Mouse (Mus musculus) heart, embryonic 13.5 days (tissue): ENCODE data around the gene Pard6a. TPM values are rescaled to one million over a fixed set of nuclear protein-coding genes. Genes with fewer than 3 reads are reported as not detected.

Experiments
- ATAC-seq: fragments of 200-750 bp; cut with Nextera tagmentation; 2 replicates; pipeline ENCODE4 v1.8.0; 2017; ENCODE audit warnings: moderate TSS enrichment; ENCODE audit not compliant: insufficient number of reproducible peaks, low FRiP score, low TSS enrichment; ENCODE audit errors: extremely low read depth
- H3K27ac ChIP-seq: fragments of 300-500 bp; sonication (generic); replicated peaks from 2 replicates; pipeline ENCODE4 v1.5.1; 2015; ENCODE audit warnings: moderate library complexity, mild to moderate bottlenecking, inconsistent platforms
- H3K27me3 ChIP-seq: fragments of 300-500 bp; sonication (generic); replicated peaks from 2 replicates; pipeline ENCODE4 v1.6.1; 2015; ENCODE audit warnings: mild to moderate bottlenecking, inconsistent platforms
- H3K36me3 ChIP-seq: fragments of 300-500 bp; sonication (generic); 2 replicates; pipeline ENCODE4 v1.6.1; 2015; ENCODE audit warnings: mild to moderate bottlenecking, inconsistent platforms
- H3K4me1 ChIP-seq: fragments of 300-500 bp; sonication (generic); 2 replicates; pipeline ENCODE4 v1.6.1; 2015; ENCODE audit warnings: inconsistent platforms
- H3K4me2 ChIP-seq: fragments of 300-500 bp; sonication (generic); 2 replicates; pipeline ENCODE4 v1.6.1; 2015; ENCODE audit warnings: inconsistent platforms, mild to moderate bottlenecking, moderate library complexity
- H3K4me3 ChIP-seq: fragments of 300-500 bp; sonication (generic); 2 replicates; pipeline ENCODE4 v1.5.1; 2015; ENCODE audit warnings: moderate library complexity, mild to moderate bottlenecking, inconsistent platforms
- H3K9ac ChIP-seq: fragments of 300-500 bp; sonication (generic); 2 replicates; pipeline ENCODE4 v1.6.1; 2015; ENCODE audit warnings: inconsistent platforms, mild to moderate bottlenecking, moderate library complexity
- H3K9me3 ChIP-seq: fragments of 300-500 bp; sonication (generic); 2 replicates; pipeline ENCODE4 v1.6.1; 2016; ENCODE audit warnings: inconsistent platforms
- WGBS: fragments of 180-500 bp; shearing (Covaris S2); methylation state at CpG from one replicate; pipeline ENCODE4 v1.1.7; 2015; ENCODE audit warnings: mixed read lengths; 5-methylcytosine and 5-hydroxymethylcytosine counted together
- polyA plus RNA-seq: library from polyadenylated mRNA; unstranded; fragments of >200 nt; fragmentation: Nextera tagmentation; extraction: Ambion mirVana; gene quantifications from 2 replicates; pipeline ENCODE4 v1.2.1, GENCODE M21; 2015

Pard6a gene
- polyA plus RNA-seq, 1 experiment from 2014 or later: 11.6 TPM

- Histone ChIP-seq H3K9me3 (no peaks in the 10 kb centered on the region), H3K4me1 (no peaks in the 10 kb centered on the region), H3K9ac (no peak overlapping the region), H3K4me2 (no peak overlapping the region), H3K4me3 (no peak overlapping the region), H3K36me3 (peaks cover 11% of the 10 kb centered on the region), H3K27me3 (no peaks in the 10 kb centered on the region), H3K27ac (no peak overlapping the region)
- WGBS: 85% methylated on average over 15 of the region's 15 CpGs
- ATAC-seq: no peak
Measured at GRCm38 (mm10) chr8:105716302-105716945, 15.5 kb downstream of the Pard6a start.

GRCm38 (mm10) chr8:105719637-105720036 is 18.7 kb downstream of the Pard6a start:
- Histone ChIP-seq H3K4me1 (no peaks in the 10 kb centered on the region), H3K9ac (no peak overlapping the region), H3K9me3 (no peaks in the 10 kb centered on the region), H3K36me3 (peaks cover 22% of the 10 kb centered on the region), H3K4me2 (no peak overlapping the region), H3K4me3 (no peak overlapping the region), H3K27ac (no peak overlapping the region), H3K27me3 (no peaks in the 10 kb centered on the region)
- 78% methylated on average over 4 of the region's 4 CpGs for WGBS
- no peak for ATAC-seq

DNA sequence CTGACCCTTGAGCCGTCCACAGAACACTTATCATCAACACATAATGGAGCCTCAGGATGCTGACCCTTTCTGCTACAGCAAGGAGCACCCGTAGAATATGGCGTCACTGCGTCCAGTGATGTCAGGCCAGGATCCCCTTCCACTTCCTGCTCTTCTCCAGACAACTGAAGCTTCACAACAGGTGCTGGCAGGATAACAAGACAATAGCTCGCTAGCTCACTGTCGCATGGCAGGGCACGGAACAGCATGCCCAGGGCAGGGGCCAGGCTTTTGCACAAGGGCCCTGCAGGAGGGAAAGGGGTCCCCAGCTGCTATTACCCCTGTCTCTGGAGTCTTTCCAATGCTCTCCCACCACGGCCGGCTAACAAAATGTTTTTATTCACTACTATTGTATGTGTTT is 21.9 kb downstream of the Pard6a start:
- no peak overlapping the region for H3K9ac ChIP-seq
- H3K27me3 ChIP-seq: no peaks in the 10 kb centered on the region
- H3K4me1 ChIP-seq: peaks cover 3% of the 10 kb centered on the region; the same call in 1 of the 2 replicates
- 85% methylated on average over 9 of the region's 9 CpGs for WGBS
- no peak overlapping the region for H3K4me2 ChIP-seq
- H3K9me3 ChIP-seq: no peaks in the 10 kb centered on the region
- no peak overlapping the region for H3K4me3 ChIP-seq
- H3K27ac ChIP-seq: no peak overlapping the region
- no peak for ATAC-seq
- peaks cover 27% of the 10 kb centered on the region for H3K36me3 ChIP-seq

DNA sequence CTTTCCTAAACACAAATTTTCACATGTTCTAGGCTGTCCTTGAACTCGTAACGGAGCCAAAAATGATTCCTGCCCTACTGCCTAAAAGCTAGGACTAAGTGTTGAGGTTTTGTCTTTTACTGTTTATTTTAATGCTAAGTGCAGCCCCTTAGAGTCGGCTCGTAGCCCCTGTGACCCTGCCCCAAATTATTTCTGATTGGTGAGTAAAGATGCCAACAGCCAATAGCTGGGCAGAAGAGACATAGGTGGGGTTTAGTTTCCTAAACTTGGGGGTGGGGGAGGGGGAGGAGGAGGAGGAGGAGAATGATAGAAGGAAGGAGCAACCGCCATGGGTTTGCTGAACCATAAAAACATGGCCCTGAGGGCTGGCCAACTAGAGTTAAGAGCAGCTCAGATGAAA is 24.8 kb downstream of the Pard6a start:
- Histone ChIP-seq H3K9ac (no peak overlapping the region), H3K27me3 (no peaks in the 10 kb centered on the region), H3K4me1 (peaks cover 3% of the 10 kb centered on the region; the same call in 1 of the 2 replicates), H3K9me3 (no peaks in the 10 kb centered on the region), H3K36me3 (peaks cover 29% of the 10 kb centered on the region), H3K4me3 (no peak overlapping the region), H3K27ac (no peak overlapping the region), H3K4me2 (no peak overlapping the region)
- 70% methylated on average over 5 of the region's 5 CpGs for WGBS
- ATAC-seq: no peak

DNA sequence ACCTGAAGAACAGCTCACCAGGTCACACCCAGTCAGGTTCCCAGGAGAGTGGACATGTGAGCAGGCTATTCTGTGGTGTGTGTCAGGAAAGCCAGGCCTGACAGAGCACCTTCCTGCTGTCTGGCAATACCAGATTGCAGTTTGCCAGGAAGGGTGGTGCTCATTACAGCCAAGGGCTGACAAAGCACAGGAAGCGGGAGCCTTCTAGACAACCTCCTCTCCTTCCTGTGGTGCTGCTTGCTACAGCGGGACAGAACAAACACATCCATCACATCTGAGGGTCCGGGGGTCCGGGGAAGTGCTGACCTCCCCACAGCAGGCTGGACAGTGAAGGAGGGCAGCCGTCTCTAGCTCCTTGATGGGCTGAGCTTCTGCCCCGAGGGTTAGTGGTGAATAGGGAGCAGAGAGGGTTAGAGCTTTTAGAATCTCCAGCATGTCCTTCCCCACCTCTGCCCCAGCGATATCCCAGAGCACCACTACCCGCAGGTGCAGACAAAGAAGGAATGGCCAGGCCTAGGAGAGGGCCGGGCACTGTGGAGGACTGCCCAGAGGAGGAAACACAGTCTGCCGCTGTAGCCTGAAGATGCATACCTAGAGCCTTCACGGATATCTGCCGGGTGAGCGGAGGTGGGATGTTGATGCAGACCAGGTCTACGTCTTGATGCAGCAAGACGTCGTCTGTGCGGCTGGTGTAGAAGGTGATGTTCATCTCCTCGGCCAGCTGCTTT is 26.6 kb downstream of the Pard6a start:
- H3K27me3 ChIP-seq: no peaks in the 10 kb centered on the region
- H3K9ac ChIP-seq: no peak overlapping the region; the same call in 1 of the 2 replicates
- ATAC-seq: peak; percentile 54; the same call in 1 of the 2 replicates
- H3K4me1 ChIP-seq: peaks cover 3% of the 10 kb centered on the region; the same call in 1 of the 2 replicates
- peak overlapping the region; percentile 18; the same call in 1 of the 2 replicates for H3K4me2 ChIP-seq
- H3K4me3 ChIP-seq: no peak overlapping the region
- 69% methylated on average over 18 of the region's 18 CpGs for WGBS
- H3K36me3 ChIP-seq: peaks cover 29% of the 10 kb centered on the region
- H3K9me3 ChIP-seq: no peaks in the 10 kb centered on the region
- peak overlapping the region; percentile 77 for H3K27ac ChIP-seq

DNA sequence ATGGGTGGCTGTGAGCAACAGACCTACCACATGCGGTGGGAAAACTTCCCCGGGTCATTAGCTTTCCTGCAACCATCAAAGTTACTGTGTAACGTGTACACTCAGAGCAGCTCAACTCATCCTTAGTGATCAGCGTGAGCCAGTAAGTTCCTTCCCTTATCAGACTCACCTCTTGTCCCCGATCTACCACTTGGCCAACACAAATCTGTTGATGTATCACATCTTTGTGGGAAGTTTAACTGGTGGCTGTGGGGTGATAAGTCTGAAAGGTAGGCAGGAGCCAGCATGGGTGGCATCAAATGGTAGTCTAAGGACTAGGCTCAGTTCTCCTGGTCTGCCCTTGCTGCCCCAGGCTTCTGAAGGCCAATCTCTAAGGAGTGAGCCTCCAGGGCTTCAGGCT is 31.2 kb downstream of the Pard6a start:
- Histone ChIP-seq H3K4me2 (no peak overlapping the region), H3K9me3 (no peaks in the 10 kb centered on the region), H3K36me3 (peaks cover 9% of the 10 kb centered on the region), H3K27me3 (no peaks in the 10 kb centered on the region), H3K9ac (no peak overlapping the region), H3K4me3 (no peak overlapping the region), H3K4me1 (no peaks in the 10 kb centered on the region), H3K27ac (no peak overlapping the region)
- ATAC-seq: no peak
- 86% methylated on average over 5 of the region's 5 CpGs for WGBS

GRCm38 (mm10) chr8:105739216-105739615 is 38.3 kb downstream of the Pard6a start:
- ATAC-seq: no peak
- no peak overlapping the region for H3K4me2 ChIP-seq
- no peak overlapping the region for H3K4me3 ChIP-seq
- no peaks in the 10 kb centered on the region for H3K27me3 ChIP-seq
- peaks cover 8% of the 10 kb centered on the region for H3K4me1 ChIP-seq
- 0 out of 2 replicates have a peak, but pooled peaks cover 3% of the 10 kb centered on the region for H3K36me3 ChIP-seq
- no peak overlapping the region for H3K9ac ChIP-seq
- no peaks in the 10 kb centered on the region for H3K9me3 ChIP-seq
- H3K27ac ChIP-seq: no peak overlapping the region
- WGBS: 81% methylated on average over 5 of the region's 5 CpGs

GRCm38 (mm10) chr8:105743301-105743700 is 42.4 kb downstream of the Pard6a start:
- 73% methylated on average over 4 of the region's 4 CpGs for WGBS
- ATAC-seq: no peak
- H3K36me3 ChIP-seq: no peaks in the 10 kb centered on the region; the same call in 1 of the 2 replicates
- no peak overlapping the region for H3K27ac ChIP-seq
- peaks cover 16% of the 10 kb centered on the region for H3K4me1 ChIP-seq
- H3K9ac ChIP-seq: no peak overlapping the region
- no peaks in the 10 kb centered on the region for H3K9me3 ChIP-seq
- no peaks in the 10 kb centered on the region for H3K27me3 ChIP-seq
- H3K4me2 ChIP-seq: no peak overlapping the region
- no peak overlapping the region for H3K4me3 ChIP-seq

GRCm38 (mm10) chr8:105750606-105751005 is 49.7 kb downstream of the Pard6a start:
- H3K9me3 ChIP-seq: no peaks in the 10 kb centered on the region
- ATAC-seq: peak; percentile 65; the same call in 1 of the 2 replicates
- no peaks in the 10 kb centered on the region for H3K36me3 ChIP-seq
- H3K4me3 ChIP-seq: peak overlapping the region; percentile 23
- 11% methylated on average over 11 of the region's 11 CpGs for WGBS
- peak overlapping the region; percentile 57 for H3K4me2 ChIP-seq
- peak overlapping the region; percentile 80 for H3K27ac ChIP-seq
- peak overlapping the region; percentile 63 for H3K9ac ChIP-seq
- H3K4me1 ChIP-seq: peaks cover 36% of the 10 kb centered on the region
- no peaks in the 10 kb centered on the region for H3K27me3 ChIP-seq
